In the genomic region with DNA sequence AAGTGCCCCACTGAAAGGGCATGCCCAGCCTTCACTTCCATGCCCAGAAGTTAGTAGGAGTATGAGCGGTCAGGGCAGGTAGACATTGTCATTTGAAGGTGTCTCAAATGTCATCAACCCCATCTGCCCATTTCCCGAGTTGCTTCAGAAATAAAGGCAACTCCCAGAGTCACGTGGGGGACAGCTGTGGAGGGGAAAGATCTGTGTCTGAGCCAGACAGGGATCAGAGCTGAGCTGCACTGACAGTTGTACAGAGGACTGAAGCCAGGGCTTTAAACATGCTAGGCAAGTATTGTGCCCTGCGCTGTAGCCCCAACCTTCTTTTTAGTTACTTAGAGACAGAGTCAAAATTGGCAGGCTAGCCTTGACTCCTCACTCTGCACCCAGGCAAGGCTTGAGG, we compare ENCODE assay signal across 29 mouse cellular contexts. TPM values are rescaled to one million over a fixed set of nuclear protein-coding genes. Genes with fewer than 3 reads are reported as not detected.
DNase-seq lines count a peak whose midpoint lies in the region; ATAC-seq and TF ChIP-seq lines count a peak whose summit lies in the region.
"Had no signal": no experiment of that assay in that cellular context is flagged by ENCODE, and none has a peak within 500 bp of the region (broad histone marks: within the 10 kb centered on the region; RNA-seq: fewer than 3 reads in every experiment).

No protein-coding gene starts in this region.

- H3K4me3 ChIP-seq in hindbrain, postnatal 0 days (ENCODE audit: low read length), result no peak overlapping the region
- no peak overlapping the region for H3K4me3 ChIP-seq in hindbrain, embryonic 10.5 days
- H3K4me3 ChIP-seq in midbrain, embryonic 11.5 days (ENCODE audit: low read depth, low read length), result no peak overlapping the region
- H3K4me3 ChIP-seq in midbrain, embryonic 10.5 days, result no peak overlapping the region
- H3K4me3 ChIP-seq in stomach, postnatal 0 days (ENCODE audit: low read depth, low read length), result no peak overlapping the region
- no peak overlapping the region for H3K4me3 ChIP-seq in intestine, embryonic 15.5 days (replicated peaks)
- H3K4me3 ChIP-seq: embryonic facial prominence, embryonic 13.5 days; forebrain, embryonic 10.5 days; forebrain, embryonic 13.5 days; hindbrain, embryonic 13.5 days had no signal

- H3K9me3 ChIP-seq in hindbrain, postnatal 0 days (ENCODE audit: low read length), result no peaks in the 10 kb centered on the region
- no peaks in the 10 kb centered on the region for H3K9me3 ChIP-seq in hindbrain, embryonic 10.5 days
- H3K9me3 ChIP-seq in midbrain, embryonic 11.5 days (ENCODE audit: control insufficient read depth, low read length), result no peaks in the 10 kb centered on the region
- H3K9me3 ChIP-seq in midbrain, embryonic 10.5 days (replicated peaks), result no peaks in the 10 kb centered on the region
- H3K9me3 ChIP-seq in stomach, postnatal 0 days (ENCODE audit: control insufficient read depth, low read length), result no peaks in the 10 kb centered on the region
- H3K9me3 ChIP-seq in intestine, embryonic 15.5 days, result no peaks in the 10 kb centered on the region
- H3K9me3 ChIP-seq: embryonic facial prominence, embryonic 13.5 days; forebrain, embryonic 10.5 days; hindbrain, embryonic 13.5 days had no signal

- H3K36me3 ChIP-seq in hindbrain, postnatal 0 days (ENCODE audit: insufficient read depth, low read length), result no peaks in the 10 kb centered on the region
- H3K36me3 ChIP-seq in hindbrain, embryonic 10.5 days, result no peaks in the 10 kb centered on the region
- no peaks in the 10 kb centered on the region for H3K36me3 ChIP-seq in midbrain, embryonic 11.5 days (ENCODE audit: control insufficient read depth, insufficient read depth, low read length)
- H3K36me3 ChIP-seq in midbrain, embryonic 10.5 days, result no peaks in the 10 kb centered on the region
- H3K36me3 ChIP-seq in stomach, postnatal 0 days (ENCODE audit: control insufficient read depth, insufficient read depth, low read length), result no peaks in the 10 kb centered on the region
- H3K36me3 ChIP-seq in intestine, embryonic 15.5 days, result no peaks in the 10 kb centered on the region
- H3K36me3 ChIP-seq: embryonic facial prominence, embryonic 13.5 days; forebrain, embryonic 10.5 days; hindbrain, embryonic 13.5 days had no signal

- TF ChIP-seq EP300 in stomach, postnatal 0 days (optimal IDR thresholded peaks at IDR 0.05), result no peak

- no peak overlapping the region for H3K9ac ChIP-seq in hindbrain, postnatal 0 days (replicated peaks; ENCODE audit: low read length)
- H3K9ac ChIP-seq in midbrain, embryonic 11.5 days (ENCODE audit: low read length), result no peak overlapping the region
- H3K9ac ChIP-seq in stomach, postnatal 0 days (ENCODE audit: low read length), result no peak overlapping the region
- no peak overlapping the region for H3K9ac ChIP-seq in intestine, embryonic 15.5 days
- H3K9ac ChIP-seq: embryonic facial prominence, embryonic 13.5 days; forebrain, embryonic 13.5 days; hindbrain, embryonic 13.5 days had no signal

- no peak for DNase-seq in hindbrain, postnatal 0 days (ENCODE audit: low spot score)
- DNase-seq in hindbrain, embryonic 10.5 days (ENCODE audit: low spot score), result no peak
- DNase-seq in midbrain, embryonic 11.5 days (ENCODE audit: low spot score, missing footprints), result peak; percentile 8
- DNase-seq in midbrain, embryonic 10.5 days (ENCODE audit: low spot score), result no peak
- DNase-seq in stomach, postnatal 0 days (ENCODE audit: low spot score), result no peak
- DNase-seq: adrenal gland, adult 2 months; adrenal gland, postnatal 14 days; B cell, adult 2 months; cerebellum, adult 11 months; cerebellum, adult 2 months; cerebellum, adult 9-11 months; cerebellum, postnatal 25 days; gastrocnemius, postnatal 10 days; gastrocnemius, postnatal 36 days had no signal

- ATAC-seq in hindbrain, postnatal 0 days, result 0 out of 2 replicates have a peak, but pooled peaks have one; percentile 62
- ATAC-seq in midbrain, embryonic 11.5 days (ENCODE audit: low FRiP score), result no peak
- ATAC-seq in stomach, postnatal 0 days (ENCODE audit: low FRiP score, low TSS enrichment), result no peak
- ATAC-seq in intestine, embryonic 15.5 days, result no peak
- ATAC-seq: CD4-positive, CD25-positive, alpha-beta regulatory T cell, adult 4 months; forebrain, embryonic 13.5 days; forebrain, embryonic 16.5 days; hindbrain, embryonic 16.5 days; inflammation-experienced regulatory T-cells, adult 6 months had no signal

- no peak for TF ChIP-seq CTCF in hindbrain, postnatal 0 days (IDR thresholded peaks at IDR 0.05; ENCODE audit: low read depth)
- no peak for TF ChIP-seq CTCF in stomach, postnatal 0 days (IDR thresholded peaks at IDR 0.05; ENCODE audit: low read depth)

- WGBS in hindbrain, postnatal 0 days, result 64% methylated on average over 4 of the region's 4 CpGs
- 83% methylated on average over 4 of the region's 4 CpGs for WGBS in hindbrain, embryonic 10.5 days
- WGBS in midbrain, embryonic 11.5 days, result 78% methylated on average over 4 of the region's 4 CpGs
- 87% methylated on average over 4 of the region's 4 CpGs for WGBS in midbrain, embryonic 10.5 days
- 63% methylated on average over 4 of the region's 4 CpGs for WGBS in stomach, postnatal 0 days
- WGBS in intestine, embryonic 15.5 days, result 81% methylated on average over 4 of the region's 4 CpGs

- H3K27me3 ChIP-seq in hindbrain, postnatal 0 days (ENCODE audit: insufficient read depth, low read length), result no peaks in the 10 kb centered on the region
- peaks cover 12% of the 10 kb centered on the region for H3K27me3 ChIP-seq in hindbrain, embryonic 10.5 days (ENCODE audit: insufficient read depth, poor library complexity, severe bottlenecking)
- H3K27me3 ChIP-seq in midbrain, embryonic 11.5 days (ENCODE audit: control insufficient read depth, insufficient read depth, low read length), result no peaks in the 10 kb centered on the region
- peaks cover 17% of the 10 kb centered on the region; the same call in 1 of the 2 replicates for H3K27me3 ChIP-seq in midbrain, embryonic 10.5 days (ENCODE audit: low read depth, poor library complexity, severe bottlenecking)
- no peaks in the 10 kb centered on the region for H3K27me3 ChIP-seq in stomach, postnatal 0 days (ENCODE audit: control insufficient read depth, insufficient read depth, low read length)
- H3K27me3 ChIP-seq in intestine, embryonic 15.5 days (replicated peaks), result no peaks in the 10 kb centered on the region; the same call in 1 of the 2 replicates

- no peak overlapping the region for H3K4me2 ChIP-seq in hindbrain, postnatal 0 days (ENCODE audit: low read depth, low read length)
- H3K4me2 ChIP-seq in midbrain, embryonic 11.5 days, result no peak overlapping the region
- no peak overlapping the region for H3K4me2 ChIP-seq in stomach, postnatal 0 days (replicated peaks; ENCODE audit: low read depth)
- H3K4me2 ChIP-seq in intestine, embryonic 15.5 days (replicated peaks), result no peak overlapping the region
- H3K4me2 ChIP-seq: embryonic facial prominence, embryonic 13.5 days; forebrain, embryonic 13.5 days; heart, embryonic 11.5 days; hindbrain, embryonic 13.5 days had no signal

- no peak overlapping the region for H3K27ac ChIP-seq in hindbrain, postnatal 0 days
- no peak overlapping the region for H3K27ac ChIP-seq in hindbrain, embryonic 10.5 days
- no peak overlapping the region for H3K27ac ChIP-seq in midbrain, embryonic 11.5 days (ENCODE audit: low read depth, low read length)
- no peak overlapping the region for H3K27ac ChIP-seq in midbrain, embryonic 10.5 days (replicated peaks)
- peak overlapping the region; percentile 61; the same call in 1 of the 2 replicates for H3K27ac ChIP-seq in stomach, postnatal 0 days (replicated peaks)
- no peak overlapping the region for H3K27ac ChIP-seq in intestine, embryonic 15.5 days
- H3K27ac ChIP-seq: embryonic facial prominence, embryonic 13.5 days; forebrain, embryonic 10.5 days; forebrain, embryonic 13.5 days; hindbrain, embryonic 13.5 days had no signal

- H3K4me1 ChIP-seq in hindbrain, postnatal 0 days (ENCODE audit: insufficient read depth, low read length), result no peaks in the 10 kb centered on the region
- H3K4me1 ChIP-seq in hindbrain, embryonic 10.5 days (replicated peaks), result peaks cover 12% of the 10 kb centered on the region
- no peaks in the 10 kb centered on the region for H3K4me1 ChIP-seq in midbrain, embryonic 11.5 days (ENCODE audit: control insufficient read depth, insufficient read depth, low read length)
- H3K4me1 ChIP-seq in midbrain, embryonic 10.5 days, result 0 out of 2 replicates have a peak, but pooled peaks cover 6% of the 10 kb centered on the region
- no peaks in the 10 kb centered on the region for H3K4me1 ChIP-seq in stomach, postnatal 0 days (replicated peaks; ENCODE audit: control insufficient read depth, insufficient read depth)
- peaks cover 12% of the 10 kb centered on the region; the same call in 1 of the 2 replicates for H3K4me1 ChIP-seq in intestine, embryonic 15.5 days (replicated peaks)
- H3K4me1 ChIP-seq: embryonic facial prominence, embryonic 13.5 days; forebrain, embryonic 13.5 days had no signal

RNA-seq across cellular contexts. Expression of a gene that starts 12.4 kb away (rescaled TPM):
- total RNA-seq in hindbrain, postnatal 0 days (2014; rRNA removed), result 0.07 and 0.16 TPM in 2 replicates
- polyA plus RNA-seq in hindbrain, postnatal 0 days (2015; fragmentation: Nextera tagmentation; extraction: Ambion mirVana), result 0.13 and 0.16 TPM in 2 replicates
- 1.4 and 1.9 TPM in 2 replicates for polyA plus RNA-seq in hindbrain, embryonic 10.5 days (2016; fragmentation: Nextera tagmentation; extraction: Ambion mirVana)
- 0.44 and 0.48 TPM in 2 replicates for polyA plus RNA-seq in midbrain, embryonic 11.5 days (2014; fragmentation: Nextera tagmentation; extraction: Ambion mirVana)
- 0.68 and 0.82 TPM in 2 replicates for polyA plus RNA-seq in midbrain, embryonic 10.5 days (2016; fragmentation: Nextera tagmentation; extraction: Ambion mirVana)
- polyA plus RNA-seq in stomach, postnatal 0 days (2015; fragmentation: Nextera tagmentation; extraction: Ambion mirVana), result 61.5 and 66.2 TPM in 2 replicates
- polyA plus RNA-seq in intestine, embryonic 15.5 days (2015; fragmentation: Nextera tagmentation; extraction: Ambion mirVana), result 4.4 and 4.7 TPM in 2 replicates
- total RNA-seq: common myeloid progenitor, adult 5-6 weeks; granulocyte monocyte progenitor cell, adult 5-6 weeks; hematopoietic stem cell, adult 5-6 weeks; MEL had no signal

RNA-seq across cellular contexts. Expression of a gene that starts 27.1 kb away (rescaled TPM):
- total RNA-seq in hindbrain, postnatal 0 days (2014; rRNA removed), result 0.21 and 0.29 TPM in 2 replicates
- polyA plus RNA-seq in hindbrain, postnatal 0 days (2015; fragmentation: Nextera tagmentation; extraction: Ambion mirVana), result 0.09 and 0.18 TPM in 2 replicates
- 0.29 and 0.78 TPM in 2 replicates for polyA plus RNA-seq in hindbrain, embryonic 10.5 days (2016; fragmentation: Nextera tagmentation; extraction: Ambion mirVana)
- 0.23 and 0.25 TPM in 2 replicates for polyA plus RNA-seq in midbrain, embryonic 11.5 days (2014; fragmentation: Nextera tagmentation; extraction: Ambion mirVana)
- 0.14 and 0.31 TPM in 2 replicates for polyA plus RNA-seq in midbrain, embryonic 10.5 days (2016; fragmentation: Nextera tagmentation; extraction: Ambion mirVana)
- polyA plus RNA-seq in stomach, postnatal 0 days (2015; fragmentation: Nextera tagmentation; extraction: Ambion mirVana), result 0.04 TPM in 2 replicates
- 0.03 TPM in 1 of 2 replicates, not detected in the other for polyA plus RNA-seq in intestine, embryonic 15.5 days (2015; fragmentation: Nextera tagmentation; extraction: Ambion mirVana)
- total RNA-seq: common myeloid progenitor, adult 5-6 weeks; granulocyte monocyte progenitor cell, adult 5-6 weeks; hematopoietic stem cell, adult 5-6 weeks; MEL had no signal
- polyA plus RNA-seq: CD4-positive, CD25-positive, alpha-beta regulatory T cell, adult 4 months; heart, embryonic 11.5 days; heart, postnatal 0 days; inflammation-experienced regulatory T-cells, adult 6 months had no signal

Comparison
In these comparisons a context has a peak if more than half of its experiments do, and no peak if none do; other contexts are left out.
1. RNA of a gene that starts 12.4 kb away (polyA plus RNA-seq): 61.5 to 66.2 TPM in stomach, postnatal 0 days; 4.4 to 4.7 TPM in intestine, embryonic 15.5 days, 1.4 to 1.9 TPM in hindbrain, embryonic 10.5 days, 0.68 to 0.82 TPM in midbrain, embryonic 10.5 days, 0.44 to 0.48 TPM in midbrain, embryonic 11.5 days and 0.13 to 0.16 TPM in hindbrain, postnatal 0 days; every median in the first group is over 10 times any median in the second.